ENCODE assay signal across 26 mouse cellular contexts in genomic region chr9:40239749-40240148, GRCm38 (mm10). TPM values are rescaled to one million over a fixed set of nuclear protein-coding genes. Genes with fewer than 3 reads are reported as not detected.
DNase-seq lines count a peak whose midpoint lies in the region; ATAC-seq and TF ChIP-seq lines count a peak whose summit lies in the region.
"Had no signal": no experiment of that assay in that cellular context is flagged by ENCODE, and none has a peak within 500 bp of the region (broad histone marks: within the 10 kb centered on the region; RNA-seq: fewer than 3 reads in every experiment).

No protein-coding gene starts in this region.

- no peak overlapping the region for H3K27ac ChIP-seq in forebrain, embryonic 12.5 days
- H3K27ac ChIP-seq: embryonic facial prominence, embryonic 10.5 days; embryonic facial prominence, embryonic 12.5 days had no signal

- no peaks in the 10 kb centered on the region for H3K9me3 ChIP-seq in E14TG2a.4 (ENCODE audit: low read length)
- no peaks in the 10 kb centered on the region for H3K9me3 ChIP-seq in forebrain, embryonic 12.5 days
- H3K9me3 ChIP-seq: embryonic facial prominence, embryonic 10.5 days; embryonic facial prominence, embryonic 12.5 days had no signal

- H3K4me1 ChIP-seq in E14TG2a.4 (replicated peaks; ENCODE audit: low read depth, low read length), result peaks cover 59% of the 10 kb centered on the region
- H3K4me1 ChIP-seq in forebrain, embryonic 12.5 days, result peaks cover 17% of the 10 kb centered on the region

- no peaks in the 10 kb centered on the region for H3K27me3 ChIP-seq in E14TG2a.4 (ENCODE audit: insufficient read depth, low read length)
- 0 out of 2 replicates have a peak, but pooled peaks cover 2% of the 10 kb centered on the region for H3K27me3 ChIP-seq in forebrain, embryonic 12.5 days

- H3K4me3 ChIP-seq in E14TG2a.4 (replicated peaks; ENCODE audit: low read length), result peak overlapping the region; percentile 88
- no peak overlapping the region for H3K4me3 ChIP-seq in forebrain, embryonic 12.5 days (replicated peaks)
- H3K4me3 ChIP-seq: embryonic facial prominence, embryonic 10.5 days; embryonic facial prominence, embryonic 12.5 days had no signal

- peaks cover 33% of the 10 kb centered on the region for H3K36me3 ChIP-seq in E14TG2a.4 (ENCODE audit: insufficient read depth, low read length)
- H3K36me3 ChIP-seq in forebrain, embryonic 12.5 days (replicated peaks), result no peaks in the 10 kb centered on the region
- H3K36me3 ChIP-seq: embryonic facial prominence, embryonic 10.5 days; embryonic facial prominence, embryonic 12.5 days had no signal

- no peak for ATAC-seq in frontal cortex, adult (ENCODE audit: low TSS enrichment)
- no peak for ATAC-seq in activated CD4-positive, CD25-positive, alpha-beta regulatory T cell, adult 4 months
- ATAC-seq in forebrain, embryonic 12.5 days (ENCODE audit: low FRiP score), result no peak
- ATAC-seq: forebrain, embryonic 14.5 days; forebrain, embryonic 16.5 days had no signal

- WGBS in forebrain, embryonic 12.5 days, result 15% methylated on average over 4 of the region's 4 CpGs

- peak; percentile 28 for DNase-seq in heart, adult 11 months
- DNase-seq in heart, postnatal 25 days (ENCODE audit: low spot score), result no peak
- DNase-seq in ES-CJ7 (ENCODE audit: low read depth, low spot score) (peak; percentile 94), R1 (ENCODE audit: low read depth, low spot score) (peak; percentile 94)
- DNase-seq: adrenal gland, adult 8-10 months; adrenal gland, postnatal 14 days; adrenal gland, postnatal 36 days; B cell, adult 2 months; cerebellum, adult 11-12 months; cerebellum, adult 2 months; cerebellum, adult 9-10 months; cerebellum, postnatal 10 days; cerebellum, postnatal 25 days had no signal

- no peak for TF ChIP-seq CTCF in E14TG2a.4 (conservative IDR thresholded peaks at IDR 0.05; ENCODE audit: low read length)

- no peak overlapping the region for H3K4me2 ChIP-seq in forebrain, embryonic 12.5 days
- H3K4me2 ChIP-seq: embryonic facial prominence, embryonic 12.5 days had no signal

- intact Hi-C loops in heart, postnatal 25 days (cut with DNase I), result no loop called here

- H3K9ac ChIP-seq in forebrain, embryonic 12.5 days, result no peak overlapping the region
- H3K9ac ChIP-seq: embryonic facial prominence, embryonic 12.5 days had no signal

RNA-seq across cellular contexts. Expression of gene Scn3b, which starts 29.3 kb away (rescaled TPM):
- under 1 TPM; 0.67 to 0.83 TPM for total RNA-seq in heart, postnatal 25 days (2021)
- polyA plus RNA-seq in activated CD4-positive, CD25-positive, alpha-beta regulatory T cell, adult 4 months (2017; shearing (Covaris generic)), result not detected
- 23.1 and 27.5 TPM in 2 replicates for polyA plus RNA-seq in forebrain, embryonic 12.5 days (2016; fragmentation: Nextera tagmentation; extraction: Ambion mirVana)
- total RNA-seq: MEL had no signal

RNA-seq across cellular contexts. Expression of gene Zfp202, which starts 47.6 kb away (rescaled TPM):
- 1 to 10 TPM; 2.4 TPM for total RNA-seq in heart, postnatal 25 days (2021)
- polyA plus RNA-seq in activated CD4-positive, CD25-positive, alpha-beta regulatory T cell, adult 4 months (2017; shearing (Covaris generic)), result 1 to 10 TPM in 1 of 2 experiments, under 1 TPM in 1; 0.79 to 1.3 TPM
- 8.2 and 8.4 TPM in 2 replicates for polyA plus RNA-seq in forebrain, embryonic 12.5 days (2016; fragmentation: Nextera tagmentation; extraction: Ambion mirVana)

RNA-seq across cellular contexts. Expression of gene Olfr986, which starts 59.0 kb away (rescaled TPM):
- total RNA-seq in heart, postnatal 25 days (2021), result not detected
- polyA plus RNA-seq in activated CD4-positive, CD25-positive, alpha-beta regulatory T cell, adult 4 months (2017; shearing (Covaris generic)), result under 1 TPM in 1 of 2 experiments, not detected in 1; 0.11 TPM
- not detected in 2 replicates for polyA plus RNA-seq in forebrain, embryonic 12.5 days (2016; fragmentation: Nextera tagmentation; extraction: Ambion mirVana)
- total RNA-seq: adrenal gland, adult 18-20 months; adrenal gland, postnatal 14 days; adrenal gland, postnatal 36 days; MEL had no signal
- polyA plus RNA-seq: cerebellum, adult 2 months; cortical plate, adult 2 months; embryonic facial prominence, embryonic 10.5 days; embryonic facial prominence, embryonic 14.5 days; forebrain, embryonic 11.5 days; forebrain, embryonic 14.5 days; forebrain, embryonic 16.5 days had no signal

Comparison
In these comparisons a context has a peak if more than half of its experiments do, and no peak if none do; other contexts are left out.
1. RNA of gene Scn3b, which starts 29.3 kb away (polyA plus RNA-seq): 23.1 to 27.5 TPM in forebrain, embryonic 12.5 days; not detected in activated CD4-positive, CD25-positive, alpha-beta regulatory T cell, adult 4 months; every median in the first group is over 10 times any median in the second.